Mouse (Mus musculus): ENCODE measurements around the gene Ikzf1. TPM values are rescaled to one million over a fixed set of nuclear protein-coding genes. Genes with fewer than 3 reads are reported as not detected.

Gene Ikzf1
- total RNA-seq, 2 experiments from 2014 or later = 0.32 to 2.4 TPM

DNA sequence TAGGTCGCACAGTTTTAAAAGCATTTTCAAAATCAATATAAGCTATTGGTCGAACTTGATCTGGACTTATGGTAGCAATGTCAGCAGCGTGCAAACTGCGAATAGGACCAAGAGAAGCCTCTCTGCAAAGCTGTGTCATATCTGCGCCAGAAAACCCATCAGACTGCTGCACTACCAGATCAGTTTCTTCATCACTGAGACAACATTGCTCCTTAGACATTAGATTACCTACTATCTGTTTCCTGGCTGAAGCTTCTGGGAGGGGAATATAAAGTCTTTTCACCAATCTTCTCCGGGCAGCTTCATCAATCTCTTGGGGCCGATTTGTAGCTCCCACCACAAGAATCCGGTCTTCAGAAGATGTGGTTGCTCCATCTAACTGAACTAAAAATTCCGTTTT lies 116.3 kb downstream of the Ikzf1 start:
- intact Hi-C loops (cut with DNase I) = no loop called here
- DNase-seq = no peak

DNA sequence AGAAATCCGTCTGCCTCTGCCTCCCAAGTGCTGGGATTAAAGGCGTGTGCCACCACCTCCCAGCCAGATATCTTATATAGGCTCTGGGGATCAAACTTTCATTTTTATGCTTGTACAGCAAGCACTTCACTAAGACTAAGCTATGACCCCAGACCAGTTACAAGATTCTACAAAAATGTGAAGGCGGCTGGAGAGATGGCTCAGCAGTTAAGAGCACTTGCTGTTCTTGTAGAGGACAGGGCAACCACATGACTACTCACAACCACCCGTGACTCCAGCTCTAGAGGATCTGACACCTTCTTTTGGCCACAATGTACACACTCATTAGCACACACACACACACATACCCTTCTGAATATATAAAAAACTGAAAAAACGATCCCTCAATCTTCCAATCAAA lies 119.6 kb downstream of the Ikzf1 start:
- intact Hi-C loops (cut with DNase I) = no loop called here
- DNase-seq = no peak

DNA sequence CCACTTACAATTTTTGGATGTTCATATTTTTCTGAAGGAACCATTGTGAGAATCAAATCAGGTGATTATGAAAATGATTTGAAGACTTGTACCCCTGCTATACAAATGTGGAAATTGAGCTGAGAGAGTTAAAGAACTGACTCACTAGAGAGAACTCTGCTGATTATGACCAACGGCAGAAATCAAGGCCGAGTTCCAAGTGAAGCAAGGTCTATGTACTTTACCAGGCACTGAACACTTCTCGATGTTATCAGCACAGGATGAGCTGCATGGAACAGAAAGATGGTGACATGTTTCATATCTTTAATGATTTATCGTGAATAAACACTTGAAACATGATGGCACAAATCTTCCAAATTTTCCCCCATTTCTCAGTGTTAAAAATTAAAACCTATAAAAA lies 121.1 kb downstream of the Ikzf1 start:
- intact Hi-C loops (cut with DNase I) = no loop called here

DNA sequence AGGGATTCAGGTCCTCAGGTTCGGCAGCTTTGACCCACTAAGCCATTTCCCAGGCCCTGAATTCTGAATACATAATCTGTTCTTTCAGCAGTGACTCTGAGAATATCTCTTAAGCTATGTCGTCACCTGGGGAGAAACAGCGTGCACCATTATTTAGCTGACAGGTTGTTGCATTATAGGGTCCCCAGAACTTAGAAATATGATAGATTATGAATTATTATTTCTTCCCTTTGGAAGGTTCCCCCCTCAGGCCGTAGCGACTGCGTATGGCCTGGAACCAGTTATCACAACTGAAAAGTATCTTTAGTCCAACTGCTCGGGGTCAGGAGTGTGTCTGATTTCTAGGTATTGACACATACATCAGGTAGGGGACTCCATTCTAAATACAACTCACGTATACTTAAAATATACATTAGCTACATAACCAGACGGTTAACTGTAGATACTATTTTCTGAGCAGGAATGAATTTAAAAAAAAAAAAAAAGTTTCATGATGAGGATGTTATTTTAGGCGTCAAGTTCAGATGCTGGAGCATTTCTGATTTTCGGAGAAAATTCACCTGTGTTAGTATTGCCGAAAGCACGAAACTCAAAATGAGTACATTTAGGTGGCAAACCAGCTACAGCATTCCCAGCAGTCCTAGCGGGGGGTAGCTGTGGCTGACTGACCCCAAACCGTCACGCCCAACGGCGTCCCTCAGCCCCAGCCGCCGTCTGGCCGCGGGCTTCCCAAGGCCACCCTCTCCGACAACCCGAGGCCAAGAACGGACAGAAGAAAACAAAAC lies 123.4 kb downstream of the Ikzf1 start:
- intact Hi-C loops (cut with DNase I) = no loop called here
- no peak for DNase-seq

More for the DNA sequence above, 121.1 kb downstream of the Ikzf1 start:
- no peak for DNase-seq

DNA sequence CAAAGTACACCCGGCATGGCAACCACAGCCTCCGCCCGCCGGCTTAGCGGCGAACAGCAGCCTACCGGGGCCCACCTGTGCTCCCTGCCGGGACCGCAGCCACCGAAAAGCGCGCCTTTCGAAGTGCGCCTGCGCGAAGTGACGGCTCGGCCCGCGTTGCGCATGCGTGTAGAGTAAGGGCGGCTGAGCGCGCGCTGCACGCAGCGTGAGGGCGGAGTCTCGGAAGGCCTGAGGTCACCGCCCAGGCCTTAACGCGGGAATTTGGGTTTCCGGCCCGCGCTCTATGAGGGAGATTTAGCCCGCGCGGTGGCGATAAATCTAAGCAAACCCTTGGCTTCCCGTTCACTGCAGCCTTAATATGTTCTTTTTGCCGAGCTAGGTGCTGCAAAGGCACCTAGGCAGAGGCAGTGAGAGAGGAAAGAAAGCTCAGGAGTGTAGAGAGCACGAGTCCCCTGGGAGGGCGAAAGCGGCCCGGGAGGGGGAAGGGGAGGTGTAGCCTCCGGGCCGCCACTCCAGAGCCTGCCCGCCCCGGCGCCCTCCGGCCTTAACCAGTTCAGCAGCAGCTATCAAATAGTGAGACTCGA lies 124.1 kb downstream of the Ikzf1 start, which contains the start of gene Fignl1:
Gene Fignl1 (minus strand): TSS at position 143 of the 584 bp plus-strand sequence.
- peak; percentile 90 to 95 for DNase-seq
- intact Hi-C loops (cut with DNase I) = no loop called here

DNA sequence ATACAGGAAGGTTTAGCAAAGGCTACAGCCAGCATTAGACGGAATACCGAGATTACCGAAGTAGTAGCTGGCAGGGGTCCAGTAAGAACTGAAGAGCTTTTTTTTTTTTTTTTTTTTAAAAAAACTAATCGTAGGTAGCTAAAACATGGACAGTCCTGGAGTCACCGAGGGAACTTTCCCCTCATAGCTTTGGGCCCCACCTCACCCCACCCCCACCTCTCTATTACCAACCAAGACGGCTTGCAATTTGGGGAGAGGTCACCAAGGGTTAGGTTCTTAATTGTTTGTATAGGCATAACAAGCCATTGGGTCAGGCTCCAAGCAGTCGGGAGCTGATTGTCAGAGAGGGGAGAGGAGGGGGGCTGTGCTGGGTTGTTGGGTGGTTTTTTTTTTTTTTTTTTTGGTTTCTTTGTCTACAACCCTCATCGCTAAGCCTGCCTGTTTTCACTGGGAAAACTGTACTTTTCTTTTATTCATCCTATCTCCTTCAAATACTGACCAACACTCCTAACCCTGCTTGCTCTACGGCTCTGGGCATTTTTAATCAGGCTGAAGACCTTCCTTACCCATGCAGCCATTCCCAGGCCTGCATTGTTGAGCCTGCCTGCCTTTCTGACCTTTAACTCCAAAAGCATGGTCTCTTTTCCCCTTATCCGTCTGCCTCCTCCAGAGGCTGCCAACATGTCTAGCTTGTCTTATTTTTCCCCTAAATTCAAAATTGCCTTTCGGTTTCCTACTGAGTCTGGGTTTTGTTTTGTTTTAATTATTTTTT lies 124.8 kb downstream of the Ikzf1 start:
- intact Hi-C loops (cut with DNase I) = loop anchor here (5.0 kb wide), 1 partner anchor 478 kb away; no protein-coding TSS in a partner anchor
- DNase-seq = no peak

DNA sequence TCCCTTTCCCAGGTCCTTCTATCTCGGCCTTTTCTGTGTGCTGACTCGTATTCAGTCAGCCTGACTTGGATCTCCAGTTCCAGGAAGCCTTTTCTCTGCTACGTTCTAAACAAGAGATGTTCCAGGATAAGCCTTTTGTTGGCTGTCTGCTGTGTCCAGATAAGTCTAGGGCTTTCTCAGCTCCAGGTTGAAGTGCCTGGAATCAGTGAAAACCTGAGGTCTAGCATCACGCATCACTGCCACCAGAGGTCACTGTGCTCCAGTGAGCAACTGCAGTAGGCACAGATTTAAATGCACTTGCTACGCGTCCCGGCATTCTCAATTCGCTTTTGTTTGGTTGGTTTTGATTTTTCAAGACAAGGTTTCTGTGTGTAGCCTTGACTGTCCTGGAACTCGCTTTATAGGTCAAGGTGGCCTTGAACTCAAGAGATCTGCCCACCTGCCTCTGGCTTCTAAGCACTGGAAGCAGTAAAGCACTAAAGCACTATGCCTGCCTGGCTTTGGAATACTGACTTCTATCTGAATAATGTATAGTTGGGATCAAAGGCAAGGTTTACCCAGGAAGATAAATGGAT lies 127.2 kb downstream of the Ikzf1 start:
- intact Hi-C loops (cut with DNase I) = loop anchor here (5.0 kb wide), 1 partner anchor 475 kb away; no protein-coding TSS in a partner anchor
- DNase-seq = peak; percentile 58 to 61

DNA sequence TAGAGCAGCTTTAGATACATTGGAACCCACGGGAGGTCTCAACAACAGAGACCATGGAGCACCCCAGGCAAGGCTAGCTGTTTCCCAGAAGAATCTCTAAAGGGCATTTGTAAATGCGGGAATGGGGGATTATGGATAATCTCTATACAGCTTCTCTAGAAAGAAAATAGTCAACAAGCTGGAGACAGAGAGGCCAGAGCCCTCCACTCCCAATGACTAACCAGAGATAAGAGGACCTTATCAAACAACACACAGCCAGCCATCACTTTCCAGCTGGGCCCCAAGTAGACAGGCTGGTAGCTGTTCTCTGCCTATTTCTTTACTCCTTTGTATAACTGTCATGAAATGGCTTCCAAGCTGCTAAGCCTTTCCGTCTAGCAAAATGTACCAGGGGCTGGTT lies 130.9 kb downstream of the Ikzf1 start:
- intact Hi-C loops (cut with DNase I) = loop anchor here (5.0 kb wide), 1 partner anchor 222 kb away; the partner anchor contains the start of gene Grb10
- no peak for DNase-seq

DNA sequence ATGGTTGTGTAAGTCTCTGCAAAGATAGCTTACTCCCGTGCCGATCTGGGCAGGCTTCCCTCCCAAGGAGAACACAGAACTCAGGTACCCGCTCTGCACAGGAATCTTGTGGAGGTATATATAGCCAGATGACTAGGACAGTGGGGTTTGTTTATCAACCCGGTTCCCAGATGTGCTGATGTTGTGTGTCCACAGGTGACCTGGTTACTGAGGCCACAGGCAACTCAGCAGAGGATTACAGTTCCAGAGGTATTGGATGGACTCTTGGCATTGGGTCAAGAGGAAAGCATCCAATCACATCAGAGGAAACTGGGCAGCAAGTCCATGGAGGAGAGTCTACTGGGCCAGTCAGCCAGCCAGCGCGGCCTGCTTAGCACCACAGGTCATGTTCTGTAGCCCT lies 134.0 kb downstream of the Ikzf1 start:
- intact Hi-C loops (cut with DNase I) = loop anchor here (5.0 kb wide), 1 partner anchor 219 kb away; the partner anchor contains the start of gene Grb10
- peak; percentile 50 to 53 for DNase-seq

DNA sequence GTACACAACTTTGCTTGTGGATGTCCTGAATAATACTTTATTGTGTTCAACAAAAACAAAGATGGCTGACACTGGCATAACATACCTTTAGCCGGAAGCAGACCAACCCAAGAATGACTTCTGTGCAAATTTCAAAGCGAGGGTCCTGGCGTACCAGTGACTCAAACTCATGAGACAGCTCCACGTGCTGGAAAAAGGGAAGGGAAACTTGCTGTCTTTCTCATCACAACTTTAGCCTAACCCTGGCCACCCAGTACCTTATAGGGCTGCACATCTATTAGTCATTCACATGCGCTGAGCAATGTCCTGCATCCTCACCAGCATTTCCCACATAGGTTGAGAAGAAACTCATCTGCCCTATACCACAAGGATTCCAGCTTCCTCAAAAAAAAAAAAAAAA lies 134.4 kb downstream of the Ikzf1 start:
- intact Hi-C loops (cut with DNase I) = loop anchor here (5.0 kb wide), 1 partner anchor 218 kb away; the partner anchor contains the start of gene Grb10
- no peak for DNase-seq

DNA sequence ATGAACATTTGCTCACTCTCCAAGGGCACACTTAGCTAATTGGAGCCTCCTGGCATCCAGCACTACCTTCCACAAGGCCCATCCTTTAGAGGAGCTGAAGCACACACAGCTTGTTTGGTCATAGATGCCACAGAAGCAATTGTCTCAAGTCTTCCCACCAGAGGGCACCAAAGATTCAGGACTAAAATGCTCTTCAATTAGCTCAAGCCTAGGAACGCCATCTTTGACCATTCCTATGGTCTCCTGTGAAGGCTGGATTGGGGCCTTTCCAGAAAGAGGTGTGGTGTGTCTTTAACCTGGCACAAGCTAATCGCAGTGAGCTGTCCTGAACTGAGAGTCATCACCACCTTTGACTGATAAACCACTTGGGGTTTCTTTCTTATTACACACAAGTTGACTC lies 135.4 kb downstream of the Ikzf1 start:
- intact Hi-C loops (cut with DNase I) = loop anchor here (1.0 to 2.0 kb wide), 2 partner anchors 24 to 153 kb away; no protein-coding TSS in a partner anchor
- DNase-seq = peak in 1 of 2 experiments; percentile 74

DNA sequence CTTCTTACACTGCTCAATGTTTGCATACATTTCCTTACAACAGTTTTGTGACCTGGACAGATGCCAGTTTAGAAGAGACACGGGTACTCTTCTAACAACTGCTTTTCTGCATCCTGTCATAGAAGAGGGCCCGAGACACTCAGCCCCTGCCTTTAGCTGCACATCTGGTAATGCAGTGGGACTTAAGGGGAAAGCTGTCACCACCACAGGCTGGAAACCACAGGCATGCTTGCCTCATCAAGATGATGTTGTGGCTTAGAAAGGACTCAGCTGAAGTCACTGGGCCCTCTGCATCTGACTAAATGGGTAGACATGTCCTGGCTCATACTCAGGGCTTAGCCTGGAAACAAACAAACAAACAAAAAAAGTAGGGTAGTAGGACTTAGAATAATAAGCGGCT lies 135.9 kb downstream of the Ikzf1 start:
- no peak for DNase-seq
- intact Hi-C loops (cut with DNase I) = loop anchor here (1.0 to 2.0 kb wide), 2 partner anchors 24 to 152 kb away; no protein-coding TSS in a partner anchor

DNA sequence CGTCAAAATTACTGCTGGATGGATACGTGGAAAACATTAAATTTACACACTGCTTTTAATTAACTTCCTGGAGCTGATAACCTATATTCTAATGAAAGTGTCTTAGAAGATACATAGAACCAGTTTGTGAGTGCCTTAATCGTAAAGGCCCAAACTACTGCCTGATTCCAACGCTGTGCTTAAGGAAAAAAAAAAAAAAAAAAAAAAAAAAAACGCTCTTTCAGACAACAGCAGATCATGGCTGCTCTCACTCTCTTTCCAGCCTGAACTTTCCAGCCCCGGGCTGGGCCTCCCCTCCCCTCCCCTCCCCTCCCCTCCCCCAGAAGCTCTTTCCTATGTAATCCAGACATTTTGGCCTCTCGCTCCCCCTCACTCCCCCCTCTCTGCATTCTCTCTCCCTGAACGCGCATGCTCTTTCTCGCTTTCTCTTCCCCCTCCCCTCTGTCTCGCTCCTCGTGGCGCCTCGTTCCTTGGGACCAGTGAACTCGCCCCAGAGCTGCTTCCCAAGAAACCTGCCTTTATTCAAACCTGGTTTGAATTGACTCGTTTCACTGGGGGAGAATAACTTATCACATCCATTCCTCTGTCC lies 136.7 kb downstream of the Ikzf1 start:
- intact Hi-C loops (cut with DNase I) = loop anchor here (2.0 kb wide), 1 partner anchor 151 kb away; no protein-coding TSS in a partner anchor
- no peak for DNase-seq

Other genes with a start within 250 kb of the Ikzf1 start
- gene Spata48, start 222.9 kb upstream of the Ikzf1 start, total RNA-seq (2021) = under 1 TPM in 1 of 2 experiments, not detected in 1; 0.51 TPM
- gene Zpbp, start 222.6 kb upstream of the Ikzf1 start, total RNA-seq (2021) = under 1 TPM; 0.15 to 0.20 TPM
- gene 4930512M02Rik, start 57.2 kb upstream of the Ikzf1 start, total RNA-seq (2021) = not detected
- under 1 TPM; 0.30 to 0.36 TPM for gene Fignl1, start 124.0 kb downstream of the Ikzf1 start, total RNA-seq (2021)
- gene Ddc, start 213.1 kb downstream of the Ikzf1 start, total RNA-seq (2021) = under 1 TPM; 0.66 to 0.86 TPM